Mouse (Mus musculus): ENCODE measurements around the gene Vmn2r86. TPM values are rescaled to one million over a fixed set of nuclear protein-coding genes. Genes with fewer than 3 reads are reported as not detected.

The Vmn2r86 gene
- not detected for polyA plus RNA-seq (2017; shearing (Covaris generic))

GRCm38 (mm10) chr10:130455950-130456349 lies at the start of gene Vmn2r86:
TSS of gene Vmn2r86 (minus strand) at chr10:130456050.

GRCm38 (mm10) chr10:130497296-130497695 lies 41.4 kb upstream of the Vmn2r86 start, which contains the start of gene Vmn2r87:
TSS of gene Vmn2r87 (minus strand) at chr10:130497396.

GRCm38 (mm10) chr10:130429603-130430002 lies 26.2 kb downstream of the Vmn2r86 start, which contains the start of gene Vmn2r85:
TSS of gene Vmn2r85 (minus strand) at chr10:130429703.

GRCm38 (mm10) chr10:130394232-130394631 lies 61.6 kb downstream of the Vmn2r86 start, which contains the start of gene Vmn2r84:
TSS of gene Vmn2r84 (minus strand) at chr10:130394332.

Other genes starting within 250 kb of the Vmn2r86 start
- not detected for gene Olfr827, start 241.6 kb downstream of the Vmn2r86 start, polyA plus RNA-seq (2017; shearing (Covaris generic))
- not detected for gene Neurod4, start 175.8 kb downstream of the Vmn2r86 start, polyA plus RNA-seq (2017; shearing (Covaris generic))
- gene Tespa1, start 133.2 kb downstream of the Vmn2r86 start, polyA plus RNA-seq (2017; shearing (Covaris generic)), result 208 TPM
- gene Vmn2r84, start 61.7 kb downstream of the Vmn2r86 start, polyA plus RNA-seq (2017; shearing (Covaris generic)), result 0.17 TPM
- not detected for gene Vmn2r85, start 26.3 kb downstream of the Vmn2r86 start, polyA plus RNA-seq (2017; shearing (Covaris generic))
- gene Vmn2r87, start 41.3 kb upstream of the Vmn2r86 start, polyA plus RNA-seq (2017; shearing (Covaris generic)), result not detected